Mouse (Mus musculus) midbrain, embryonic 10.5 days (tissue): Measurements from ENCODE around the gene D230025D16Rik. TPM values are rescaled to one million over a fixed set of nuclear protein-coding genes. Genes with fewer than 3 reads are reported as not detected.
"Not testable (repeated sequence)": the region's sequence is repeated elsewhere in the genome, so short reads cannot be mapped to it uniquely, and the experiment has no call there.

Experiments used
- DNase-seq: peaks from one replicate; pipeline ENCODE4 v3.0.0-alpha.2; 2017; ENCODE audit warnings: low spot score
- H3K27ac ChIP-seq: fragments of 300-500 bp; sonication (generic); replicated peaks from 2 replicates; pipeline ENCODE4 v1.5.1; 2016; ENCODE audit warnings: mild to moderate bottlenecking
- H3K27me3 ChIP-seq: fragments of 300-500 bp; sonication (generic); 2 replicates; pipeline ENCODE4 v1.6.1; 2016; ENCODE audit warnings: low read depth, mild to moderate bottlenecking; ENCODE audit not compliant: poor library complexity, severe bottlenecking
- H3K36me3 ChIP-seq: fragments of 300-500 bp; sonication (generic); 2 replicates; pipeline ENCODE4 v1.6.1; 2016; ENCODE audit warnings: mild to moderate bottlenecking, moderate library complexity
- H3K4me1 ChIP-seq: fragments of 300-500 bp; sonication (generic); 2 replicates; pipeline ENCODE4 v1.6.1; 2016
- H3K4me3 ChIP-seq: fragments of 300-500 bp; sonication (generic); 2 replicates; pipeline ENCODE4 v1.5.1; 2016; ENCODE audit warnings: mild to moderate bottlenecking, moderate library complexity
- H3K9me3 ChIP-seq: fragments of 300-500 bp; sonication (generic); replicated peaks from 2 replicates; pipeline ENCODE4 v1.6.1; 2016; ENCODE audit warnings: mild to moderate bottlenecking
- WGBS: fragments of 180-500 bp; shearing (Covaris S2); methylation state at CpG from one replicate; pipeline ENCODE4 v1.1.7; 2016; 5-methylcytosine and 5-hydroxymethylcytosine counted together
- polyA plus RNA-seq: library from polyadenylated mRNA; unstranded; fragments of >200 nt; fragmentation: Nextera tagmentation; extraction: Ambion mirVana; gene quantifications from 2 replicates; pipeline ENCODE4 v1.2.1, GENCODE M21; 2016

Gene D230025D16Rik
- polyA plus RNA-seq, 1 experiment from 2014 or later, result 27.1 TPM

DNA sequence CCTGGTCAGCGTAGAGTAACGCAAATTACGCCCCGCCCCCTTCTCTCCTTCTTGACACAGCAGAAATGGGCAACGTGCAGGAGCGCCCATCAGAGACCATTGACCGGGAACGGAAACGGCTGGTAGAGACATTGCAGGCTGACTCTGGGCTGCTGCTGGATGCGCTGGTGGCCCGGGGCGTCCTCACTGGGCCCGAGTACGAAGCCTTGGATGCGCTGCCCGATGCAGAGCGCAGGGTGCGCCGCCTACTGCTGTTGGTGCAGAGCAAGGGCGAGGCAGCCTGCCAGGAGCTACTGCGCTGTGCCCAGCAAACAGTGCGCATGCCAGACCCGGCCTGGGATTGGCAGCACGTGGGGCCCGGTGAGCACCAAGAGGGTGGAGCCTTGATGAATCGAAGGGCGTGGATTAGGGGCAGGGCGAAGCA lies 54.0 kb downstream of the D230025D16Rik start:
- H3K4me1 ChIP-seq, result peaks cover 30% of the 10 kb centered on the region
- H3K27ac ChIP-seq, result no peak overlapping the region
- WGBS, result 2% methylated on average over 28 of the region's 28 CpGs
- H3K4me3 ChIP-seq, result peak overlapping the region; percentile 34
- H3K27me3 ChIP-seq, result peaks cover 100% of the 10 kb centered on the region
- no peaks in the 10 kb centered on the region for H3K9me3 ChIP-seq
- H3K36me3 ChIP-seq, result peaks cover 37% of the 10 kb centered on the region
- DNase-seq, result no peak

DNA sequence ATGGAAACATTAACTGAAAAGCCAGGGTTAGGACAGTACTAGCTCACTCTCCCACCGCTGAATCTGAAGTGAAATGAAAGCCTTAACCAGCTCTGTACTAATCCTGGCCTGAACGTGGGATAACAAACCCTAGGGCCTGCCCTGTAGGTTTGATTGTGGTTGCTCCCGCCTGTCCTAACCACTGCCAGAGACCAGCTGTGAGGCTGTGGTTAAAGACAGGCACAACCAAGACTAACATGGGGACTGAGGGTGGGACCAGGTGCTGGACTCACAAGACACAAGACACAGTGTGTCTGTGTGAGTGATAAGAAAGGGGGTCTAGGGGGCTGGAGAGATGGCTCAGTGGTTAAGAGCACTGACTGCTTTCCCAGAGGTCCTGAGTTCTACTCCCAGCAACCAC lies 55.6 kb downstream of the D230025D16Rik start:
- 76% methylated on average over 3 of the region's 3 CpGs for WGBS
- no peaks in the 10 kb centered on the region for H3K9me3 ChIP-seq
- DNase-seq, result no peak
- no peak overlapping the region for H3K27ac ChIP-seq
- peaks cover 30% of the 10 kb centered on the region for H3K4me1 ChIP-seq
- H3K27me3 ChIP-seq, result peaks cover 99% of the 10 kb centered on the region
- H3K4me3 ChIP-seq, result no peak overlapping the region
- peaks cover 49% of the 10 kb centered on the region for H3K36me3 ChIP-seq

- no peaks in the 10 kb centered on the region for H3K9me3 ChIP-seq
- H3K4me3 ChIP-seq, result no peak overlapping the region
- no peak for DNase-seq
- 92% methylated on average over 12 of the region's 12 CpGs for WGBS
- H3K27me3 ChIP-seq, result peaks cover 88% of the 10 kb centered on the region
- peaks cover 52% of the 10 kb centered on the region for H3K36me3 ChIP-seq
- no peak overlapping the region for H3K27ac ChIP-seq
- peaks cover 26% of the 10 kb centered on the region for H3K4me1 ChIP-seq
Observed at GRCm38 (mm10) chr8:105281821-105282220, 56.9 kb downstream of the D230025D16Rik start.

DNA sequence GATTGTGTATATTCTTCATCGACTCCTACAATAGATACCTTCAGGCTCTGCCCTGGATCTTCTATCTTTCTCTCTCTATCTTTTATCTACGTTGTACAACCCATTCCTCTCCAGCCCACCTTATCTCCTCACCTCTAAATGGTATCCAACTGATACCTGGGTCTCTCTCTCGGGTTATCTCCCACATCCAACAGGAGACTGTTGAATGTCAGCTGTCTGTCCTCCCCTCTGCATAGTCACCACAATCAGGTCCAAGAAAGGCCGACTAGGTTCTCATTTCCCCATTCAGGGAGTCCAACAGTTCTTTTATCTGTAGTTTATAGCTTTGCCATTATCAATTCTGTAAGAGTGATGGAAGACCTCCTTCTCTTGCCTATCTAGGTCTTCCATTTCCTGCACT lies 57.3 kb downstream of the D230025D16Rik start:
- Histone ChIP-seq H3K27ac (no peak overlapping the region), H3K27me3 (peaks cover 84% of the 10 kb centered on the region), H3K4me1 (peaks cover 28% of the 10 kb centered on the region), H3K9me3 (no peaks in the 10 kb centered on the region), H3K4me3 (no peak overlapping the region), H3K36me3 (peaks cover 52% of the 10 kb centered on the region)
- whole genome bisulfite sequencing, result 89% methylated on average over 4 of the region's 4 CpGs
- no peak for DNase-seq

DNA sequence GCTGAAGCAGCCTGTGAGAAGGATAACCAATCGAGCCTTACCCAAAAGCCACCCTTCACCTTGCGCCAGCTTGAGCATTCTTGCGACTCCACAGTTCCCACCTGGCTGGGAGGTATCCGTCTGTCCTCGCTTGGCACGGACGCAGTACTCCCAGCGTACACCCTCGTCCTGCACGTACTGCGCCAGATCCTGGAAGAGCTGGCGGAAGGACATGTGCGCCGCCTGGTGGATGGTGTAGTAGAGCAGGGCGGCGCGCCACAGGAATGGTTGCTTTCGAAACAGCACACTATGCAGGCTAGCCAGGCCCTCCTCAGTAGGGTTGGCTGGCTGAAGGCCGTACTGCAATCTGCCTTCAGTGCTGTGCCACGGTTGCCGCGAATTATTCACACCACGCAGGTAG lies 58.1 kb downstream of the D230025D16Rik start:
- peak; percentile 53 for DNase-seq
- Histone ChIP-seq H3K27ac (no peak overlapping the region), H3K27me3 (peaks cover 76% of the 10 kb centered on the region), H3K4me3 (no peak overlapping the region), H3K36me3 (peaks cover 52% of the 10 kb centered on the region), H3K4me1 (peaks cover 34% of the 10 kb centered on the region), H3K9me3 (no peaks in the 10 kb centered on the region)
- WGBS, result 24% methylated on average over 23 of the region's 23 CpGs

- Histone ChIP-seq H3K9me3 (no peaks in the 10 kb centered on the region), H3K4me3 (no peak overlapping the region), H3K27ac (no peak overlapping the region), H3K27me3 (peaks cover 61% of the 10 kb centered on the region), H3K4me1 (peaks cover 47% of the 10 kb centered on the region), H3K36me3 (peaks cover 43% of the 10 kb centered on the region)
- 42% methylated on average over 12 of the region's 12 CpGs for WGBS
- DNase-seq, result no peak
Observed at GRCm38 (mm10) chr8:105285514-105285913, 60.6 kb downstream of the D230025D16Rik start.

- 84% methylated on average over 4 of the region's 4 CpGs for WGBS
- H3K4me3 ChIP-seq, result no peak overlapping the region
- no peaks in the 10 kb centered on the region for H3K9me3 ChIP-seq
- H3K4me1 ChIP-seq, result peaks cover 51% of the 10 kb centered on the region
- DNase-seq, result no peak
- peaks cover 58% of the 10 kb centered on the region for H3K27me3 ChIP-seq
- H3K27ac ChIP-seq, result no peak overlapping the region
- peaks cover 35% of the 10 kb centered on the region for H3K36me3 ChIP-seq
Observed at GRCm38 (mm10) chr8:105286907-105287306, 62.0 kb downstream of the D230025D16Rik start.

- peaks cover 54% of the 10 kb centered on the region for H3K27me3 ChIP-seq
- WGBS, result 85% methylated on average over 5 of the region's 5 CpGs
- H3K4me1 ChIP-seq, result peaks cover 49% of the 10 kb centered on the region
- no peak for DNase-seq
- H3K9me3 ChIP-seq, result no peaks in the 10 kb centered on the region
- peaks cover 21% of the 10 kb centered on the region for H3K36me3 ChIP-seq
- no peak overlapping the region for H3K27ac ChIP-seq
- H3K4me3 ChIP-seq, result peak overlapping the region; percentile 63
Observed at GRCm38 (mm10) chr8:105288231-105288630, 63.3 kb downstream of the D230025D16Rik start.

DNA sequence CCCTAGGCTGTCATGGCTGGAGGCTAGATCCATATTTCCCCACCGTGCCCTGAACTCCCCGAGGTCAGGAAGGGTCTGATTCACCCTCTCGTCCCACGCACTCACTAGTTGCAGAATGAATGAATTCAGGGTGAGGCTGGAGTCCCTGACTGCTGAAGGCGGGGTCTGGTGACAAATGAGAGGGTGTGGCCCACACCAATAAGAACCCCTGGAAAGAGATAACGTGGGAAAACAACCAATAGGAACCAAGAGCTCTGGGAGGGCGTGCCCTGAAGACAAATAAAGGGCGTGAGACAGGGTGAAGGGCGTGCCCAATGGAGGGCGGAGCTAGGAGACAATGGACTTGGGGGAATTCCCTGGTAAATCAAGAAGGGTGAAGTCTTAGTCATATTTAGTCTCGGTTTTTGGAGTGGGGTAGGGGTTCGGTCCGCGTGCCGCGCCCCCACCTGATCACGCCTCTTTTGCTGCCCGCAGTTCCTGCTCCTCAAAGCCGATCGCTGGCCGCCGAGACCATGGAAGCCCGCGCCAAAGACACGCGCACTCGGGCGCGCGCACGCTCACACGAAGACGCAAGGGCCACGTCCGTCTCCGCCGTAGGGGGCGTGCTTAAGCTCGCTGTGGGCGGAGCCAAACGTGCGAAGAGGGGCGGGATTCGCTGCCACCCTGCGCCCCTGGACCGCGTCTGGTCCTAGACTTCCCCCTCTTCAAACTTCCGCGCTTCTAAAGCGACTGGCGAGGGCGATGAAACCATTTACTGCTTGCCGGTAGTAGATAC lies 64.2 kb downstream of the D230025D16Rik start:
- peak; percentile 95 for DNase-seq
- H3K27me3 ChIP-seq, result peaks cover 49% of the 10 kb centered on the region
- peak overlapping the region; percentile 63 for H3K4me3 ChIP-seq
- H3K4me1 ChIP-seq, result peaks cover 47% of the 10 kb centered on the region
- H3K27ac ChIP-seq, result peak overlapping the region; percentile 95
- peaks cover 15% of the 10 kb centered on the region for H3K36me3 ChIP-seq
- no peaks in the 10 kb centered on the region for H3K9me3 ChIP-seq
- WGBS, result under 1% methylated on average over 53 of the region's 53 CpGs

- H3K27me3 ChIP-seq, result peaks cover 42% of the 10 kb centered on the region
- H3K9me3 ChIP-seq, result no peaks in the 10 kb centered on the region
- peak within 1 kb of the TSS; percentile 63 for H3K4me3 ChIP-seq
- H3K36me3 ChIP-seq, result peaks cover 9% of the 10 kb centered on the region
- H3K4me1 ChIP-seq, result peaks cover 47% of the 10 kb centered on the region
- DNase-seq, result peak; percentile 74
- peak within 1 kb of the TSS; percentile 95 for H3K27ac ChIP-seq
- WGBS, result 3% methylated on average over 43 of the region's 43 CpGs
Observed at GRCm38 (mm10) chr8:105289805-105290460, 65.0 kb downstream of the D230025D16Rik start, which contains the start of gene 4931428F04Rik. Gene 4931428F04Rik (minus strand): TSS chr8:105289864.

- 5% methylated on average over 31 of the region's 31 CpGs for WGBS
- H3K36me3 ChIP-seq, result peaks cover 1% of the 10 kb centered on the region; the same call in 1 of the 2 replicates
- 0 out of 2 replicates have a peak overlapping the region, but pooled peaks have one; percentile 50 for H3K27ac ChIP-seq
- DNase-seq, result peak; percentile 90
- H3K4me1 ChIP-seq, result peaks cover 42% of the 10 kb centered on the region
- peak overlapping the region; percentile 63 for H3K4me3 ChIP-seq
- H3K27me3 ChIP-seq, result peaks cover 34% of the 10 kb centered on the region
- H3K9me3 ChIP-seq, result no peaks in the 10 kb centered on the region
Observed at GRCm38 (mm10) chr8:105290554-105291314, 65.8 kb downstream of the D230025D16Rik start.

DNA sequence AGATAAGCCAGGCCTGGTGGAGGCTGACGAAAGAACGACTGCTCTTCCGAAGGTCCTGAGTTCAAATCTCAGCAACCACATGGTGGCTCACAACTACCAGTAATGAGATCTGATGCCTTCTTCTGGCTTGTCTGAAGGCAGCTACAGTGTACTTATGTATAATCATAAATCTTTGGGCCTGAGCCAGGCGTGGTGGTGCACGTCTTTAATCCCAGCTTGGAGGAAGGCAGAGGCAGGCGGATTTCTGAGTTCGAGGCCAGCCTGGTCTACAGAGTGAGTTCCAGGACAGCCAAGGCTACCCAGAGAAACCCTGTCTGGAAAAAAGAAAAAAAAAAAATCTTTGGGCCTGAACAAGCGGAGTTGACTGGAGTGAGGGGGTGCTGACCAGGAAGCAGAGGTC lies 66.4 kb downstream of the D230025D16Rik start:
- not testable (repeated sequence) for H3K9me3 ChIP-seq, H3K27ac ChIP-seq, DNase-seq, H3K36me3 ChIP-seq
- Histone ChIP-seq H3K4me3 (peak overlapping the region; percentile 63; the same call in 1 of the 2 replicates), H3K4me1 (peaks cover 39% of the 10 kb centered on the region), H3K27me3 (peaks cover 34% of the 10 kb centered on the region)
- WGBS, result 91% methylated on average over 8 of the region's 8 CpGs
